11 mouse cellular contexts compared by ENCODE assay signal in genomic region chr10:127043187-127043586, GRCm38 (mm10). TPM values are rescaled to one million over a fixed set of nuclear protein-coding genes. Genes with fewer than 3 reads are reported as not detected.
DNase-seq lines count a peak whose midpoint lies in the region; ATAC-seq and TF ChIP-seq lines count a peak whose summit lies in the region.
"Had no signal": no experiment of that assay in that cellular context is flagged by ENCODE, and none has a peak within 500 bp of the region (broad histone marks: within the 10 kb centered on the region; RNA-seq: fewer than 3 reads in every experiment).

No protein-coding gene starts in this region.

- H3K9ac ChIP-seq in liver, embryonic 12.5 days: no peak overlapping the region
- H3K9ac ChIP-seq in liver, postnatal 0 days (replicated peaks): no peak overlapping the region
- H3K9ac ChIP-seq in embryonic facial prominence, embryonic 13.5 days: no peak overlapping the region
- H3K9ac ChIP-seq in kidney, embryonic 15.5 days: no peak overlapping the region
- peak overlapping the region; percentile 70; the same call in 1 of the 2 replicates for H3K9ac ChIP-seq in liver, embryonic 13.5 days

- peaks cover 26% of the 10 kb centered on the region for H3K36me3 ChIP-seq in liver, embryonic 12.5 days
- peaks cover 3% of the 10 kb centered on the region; the same call in 1 of the 2 replicates for H3K36me3 ChIP-seq in liver, postnatal 0 days (replicated peaks; ENCODE audit: insufficient read depth, low read length)
- peaks cover 35% of the 10 kb centered on the region for H3K36me3 ChIP-seq in embryonic facial prominence, embryonic 13.5 days
- H3K36me3 ChIP-seq in kidney, embryonic 15.5 days: peaks cover 17% of the 10 kb centered on the region
- H3K36me3 ChIP-seq in liver, embryonic 13.5 days: peaks cover 23% of the 10 kb centered on the region

- no peak overlapping the region for H3K4me3 ChIP-seq in liver, embryonic 12.5 days
- no peak overlapping the region for H3K4me3 ChIP-seq in liver, postnatal 0 days (ENCODE audit: low read depth, low read length)
- 0 out of 2 replicates have a peak overlapping the region, but pooled peaks have one; percentile 81 for H3K4me3 ChIP-seq in embryonic facial prominence, embryonic 13.5 days
- no peak overlapping the region; the same call in 1 of the 2 replicates for H3K4me3 ChIP-seq in kidney, embryonic 15.5 days (replicated peaks)
- no peak overlapping the region; the same call in 1 of the 2 replicates for H3K4me3 ChIP-seq in liver, embryonic 13.5 days (replicated peaks)

- no peaks in the 10 kb centered on the region for H3K9me3 ChIP-seq in liver, embryonic 12.5 days (replicated peaks)
- H3K9me3 ChIP-seq in liver, postnatal 0 days (ENCODE audit: low read length): no peaks in the 10 kb centered on the region
- H3K9me3 ChIP-seq in embryonic facial prominence, embryonic 13.5 days: no peaks in the 10 kb centered on the region
- H3K9me3 ChIP-seq in kidney, embryonic 15.5 days (replicated peaks): no peaks in the 10 kb centered on the region
- H3K9me3 ChIP-seq in liver, embryonic 13.5 days (replicated peaks): no peaks in the 10 kb centered on the region

- no peak for TF ChIP-seq EP300 in liver, postnatal 0 days (IDR thresholded peaks at IDR 0.05; ENCODE audit: low read depth)

- no peak for TF ChIP-seq CTCF in liver, postnatal 0 days (IDR thresholded peaks at IDR 0.05; ENCODE audit: low read depth)

- 98% methylated on average over 6 of the region's 6 CpGs for WGBS in liver, embryonic 12.5 days (ENCODE audit: insufficient replicate concordance)
- WGBS in liver, postnatal 0 days (ENCODE audit: insufficient replicate concordance): 88% methylated on average over 6 of the region's 6 CpGs
- 87% methylated on average over 6 of the region's 6 CpGs for WGBS in embryonic facial prominence, embryonic 13.5 days
- 45% methylated on average over 6 of the region's 6 CpGs for WGBS in kidney, embryonic 15.5 days
- WGBS in liver, embryonic 13.5 days (ENCODE audit: insufficient replicate concordance): 81% methylated on average over 6 of the region's 6 CpGs

- H3K4me1 ChIP-seq in liver, embryonic 12.5 days: peaks cover 28% of the 10 kb centered on the region
- H3K4me1 ChIP-seq in liver, postnatal 0 days (ENCODE audit: insufficient read depth): peaks cover 11% of the 10 kb centered on the region
- H3K4me1 ChIP-seq in embryonic facial prominence, embryonic 13.5 days: peaks cover 15% of the 10 kb centered on the region
- peaks cover 21% of the 10 kb centered on the region for H3K4me1 ChIP-seq in kidney, embryonic 15.5 days
- H3K4me1 ChIP-seq in liver, embryonic 13.5 days (replicated peaks): peaks cover 28% of the 10 kb centered on the region

- H3K27ac ChIP-seq in liver, embryonic 12.5 days: no peak overlapping the region
- H3K27ac ChIP-seq in liver, postnatal 0 days (ENCODE audit: low read depth): no peak overlapping the region
- no peak overlapping the region for H3K27ac ChIP-seq in embryonic facial prominence, embryonic 13.5 days
- peak overlapping the region; percentile 91 for H3K27ac ChIP-seq in kidney, embryonic 15.5 days
- no peak overlapping the region for H3K27ac ChIP-seq in liver, embryonic 13.5 days

- ATAC-seq in liver, embryonic 12.5 days: no peak
- ATAC-seq in liver, postnatal 0 days: no peak
- ATAC-seq in embryonic facial prominence, embryonic 13.5 days (ENCODE audit: insufficient number of reproducible peaks, insufficient read depth, low FRiP score, low TSS enrichment, low read depth): no peak
- peak; percentile 37 for ATAC-seq in kidney, embryonic 15.5 days (replicated peaks; ENCODE audit: low FRiP score)
- ATAC-seq in liver, embryonic 13.5 days (ENCODE audit: low read depth): no peak
- ATAC-seq in inflammation-experienced regulatory T-cells, adult 6 months: no peak

- peaks cover 45% of the 10 kb centered on the region for H3K27me3 ChIP-seq in liver, embryonic 12.5 days (replicated peaks)
- peaks cover 15% of the 10 kb centered on the region for H3K27me3 ChIP-seq in liver, postnatal 0 days (ENCODE audit: insufficient read depth, low read length)
- H3K27me3 ChIP-seq in embryonic facial prominence, embryonic 13.5 days: peaks cover 22% of the 10 kb centered on the region
- peaks cover 27% of the 10 kb centered on the region for H3K27me3 ChIP-seq in kidney, embryonic 15.5 days
- peaks cover 44% of the 10 kb centered on the region for H3K27me3 ChIP-seq in liver, embryonic 13.5 days

- H3K4me2 ChIP-seq in liver, embryonic 12.5 days: peak overlapping the region; percentile 97
- H3K4me2 ChIP-seq in liver, postnatal 0 days (ENCODE audit: low read depth, low read length): no peak overlapping the region
- H3K4me2 ChIP-seq in embryonic facial prominence, embryonic 13.5 days: peak overlapping the region; percentile 96; the same call in 1 of the 2 replicates
- peak overlapping the region; percentile 99 for H3K4me2 ChIP-seq in kidney, embryonic 15.5 days
- H3K4me2 ChIP-seq in liver, embryonic 13.5 days: peak overlapping the region; percentile 94

- no peak for DNase-seq in liver, postnatal 0 days
- no peak for DNase-seq in liver, embryonic 13.5 days
- DNase-seq in thymus, postnatal 36 days: no peak
- DNase-seq: cerebellum, adult 8-10 months; gastrocnemius, adult 2 months; retina, postnatal 1 day had no signal

RNA-seq across cellular contexts. Expression of gene Eef1akmt3, which starts 1.9 kb away (rescaled TPM):
- polyA plus RNA-seq in liver, embryonic 12.5 days (2016; fragmentation: Nextera tagmentation; extraction: Ambion mirVana): 0.13 and 0.29 TPM in 2 replicates
- 0.05 and 0.07 TPM in 2 replicates for polyA plus RNA-seq in liver, postnatal 0 days (2015; fragmentation: Nextera tagmentation; extraction: Ambion mirVana)
- 0.62 and 0.81 TPM in 2 replicates for polyA plus RNA-seq in embryonic facial prominence, embryonic 13.5 days (2015; fragmentation: Nextera tagmentation; extraction: Ambion mirVana)
- 0.93 and 1.00 TPM in 2 replicates for polyA plus RNA-seq in kidney, embryonic 15.5 days (2015; fragmentation: Nextera tagmentation; extraction: Ambion mirVana)
- 0.07 and 0.14 TPM in 2 replicates for polyA plus RNA-seq in liver, embryonic 13.5 days (2015; fragmentation: Nextera tagmentation; extraction: Ambion mirVana)
- under 1 TPM in 1 of 3 experiments, not detected in 2; 0.46 TPM for polyA plus RNA-seq in inflammation-experienced regulatory T-cells, adult 6 months (2017; shearing (Covaris generic))
- polyA plus RNA-seq: thymus, postnatal 0 days had no signal

RNA-seq across cellular contexts. Expression of gene Mettl1, which starts 2.0 kb away (rescaled TPM):
- polyA plus RNA-seq in liver, embryonic 12.5 days (2016; fragmentation: Nextera tagmentation; extraction: Ambion mirVana): 33.6 and 35.6 TPM in 2 replicates
- polyA plus RNA-seq in liver, postnatal 0 days (2015; fragmentation: Nextera tagmentation; extraction: Ambion mirVana): 14.9 and 15.0 TPM in 2 replicates
- polyA plus RNA-seq in embryonic facial prominence, embryonic 13.5 days (2015; fragmentation: Nextera tagmentation; extraction: Ambion mirVana): 55.2 and 61.2 TPM in 2 replicates
- 59.4 and 67.4 TPM in 2 replicates for polyA plus RNA-seq in kidney, embryonic 15.5 days (2015; fragmentation: Nextera tagmentation; extraction: Ambion mirVana)
- polyA plus RNA-seq in liver, embryonic 13.5 days (2015; fragmentation: Nextera tagmentation; extraction: Ambion mirVana): 28.3 and 29.5 TPM in 2 replicates
- 10 to 100 TPM; 10.8 to 37.6 (median 28.4) TPM for polyA plus RNA-seq in inflammation-experienced regulatory T-cells, adult 6 months (2017; shearing (Covaris generic))

RNA-seq across cellular contexts. Expression of gene Cyp27b1, which starts 4.9 kb away (rescaled TPM):
- 0.05 and 0.10 TPM in 2 replicates for polyA plus RNA-seq in liver, embryonic 12.5 days (2016; fragmentation: Nextera tagmentation; extraction: Ambion mirVana)
- not detected in 2 replicates for polyA plus RNA-seq in liver, postnatal 0 days (2015; fragmentation: Nextera tagmentation; extraction: Ambion mirVana)
- polyA plus RNA-seq in embryonic facial prominence, embryonic 13.5 days (2015; fragmentation: Nextera tagmentation; extraction: Ambion mirVana): 0.08 and 0.11 TPM in 2 replicates
- 9.9 and 12.3 TPM in 2 replicates for polyA plus RNA-seq in kidney, embryonic 15.5 days (2015; fragmentation: Nextera tagmentation; extraction: Ambion mirVana)
- not detected in 2 replicates for polyA plus RNA-seq in liver, embryonic 13.5 days (2015; fragmentation: Nextera tagmentation; extraction: Ambion mirVana)
- polyA plus RNA-seq in inflammation-experienced regulatory T-cells, adult 6 months (2017; shearing (Covaris generic)): not detected

RNA-seq across cellular contexts. Expression of gene Tsfm, which starts 12.5 kb away (rescaled TPM):
- 72.3 and 75.5 TPM in 2 replicates for polyA plus RNA-seq in liver, embryonic 12.5 days (2016; fragmentation: Nextera tagmentation; extraction: Ambion mirVana)
- 37.7 and 38.4 TPM in 2 replicates for polyA plus RNA-seq in liver, postnatal 0 days (2015; fragmentation: Nextera tagmentation; extraction: Ambion mirVana)
- polyA plus RNA-seq in embryonic facial prominence, embryonic 13.5 days (2015; fragmentation: Nextera tagmentation; extraction: Ambion mirVana): 78.2 and 84.5 TPM in 2 replicates
- 96.4 and 99.7 TPM in 2 replicates for polyA plus RNA-seq in kidney, embryonic 15.5 days (2015; fragmentation: Nextera tagmentation; extraction: Ambion mirVana)
- 65.7 and 75.6 TPM in 2 replicates for polyA plus RNA-seq in liver, embryonic 13.5 days (2015; fragmentation: Nextera tagmentation; extraction: Ambion mirVana)
- 10 to 100 TPM; 40.0 to 50.0 (median 48.3) TPM for polyA plus RNA-seq in inflammation-experienced regulatory T-cells, adult 6 months (2017; shearing (Covaris generic))

RNA-seq across cellular contexts. Expression of gene March9, which starts 16.8 kb away (rescaled TPM):
- polyA plus RNA-seq in liver, embryonic 12.5 days (2016; fragmentation: Nextera tagmentation; extraction: Ambion mirVana): 0.06 and 0.20 TPM in 2 replicates
- polyA plus RNA-seq in liver, postnatal 0 days (2015; fragmentation: Nextera tagmentation; extraction: Ambion mirVana): 0.04 and 0.06 TPM in 2 replicates
- polyA plus RNA-seq in embryonic facial prominence, embryonic 13.5 days (2015; fragmentation: Nextera tagmentation; extraction: Ambion mirVana): 1.5 and 1.6 TPM in 2 replicates
- polyA plus RNA-seq in kidney, embryonic 15.5 days (2015; fragmentation: Nextera tagmentation; extraction: Ambion mirVana): 1.1 and 1.4 TPM in 2 replicates
- polyA plus RNA-seq in liver, embryonic 13.5 days (2015; fragmentation: Nextera tagmentation; extraction: Ambion mirVana): 0.07 TPM in 1 of 2 replicates, not detected in the other
- polyA plus RNA-seq in inflammation-experienced regulatory T-cells, adult 6 months (2017; shearing (Covaris generic)): under 1 TPM; 0.35 to 0.84 (median 0.72) TPM
